Mouse (Mus musculus) CH12.LX (cell line): ENCODE data around the gene Borcs7. TPM values are rescaled to one million over a fixed set of nuclear protein-coding genes. Genes with fewer than 3 reads are reported as not detected.

Experiments
- DNase-seq: peaks from one replicate; pipeline ENCODE4 v3.0.0-alpha.2; 2013; ENCODE audit errors: extremely low read depth
- H3K27ac ChIP-seq: 2 replicates; pipeline ENCODE4 v1.5.1; 2012; ENCODE audit warnings: low read depth, mild to moderate bottlenecking, control low read depth, moderate library complexity; ENCODE audit not compliant: insufficient read depth
- H3K27me3 ChIP-seq: replicated peaks from 2 replicates; pipeline ENCODE3; 2012; ENCODE audit warnings: inconsistent platforms
- H3K36me3 ChIP-seq, 2 experiments: replicated peaks in 1 of 2; 2 replicates each; pipeline versions ENCODE3 to v1.6.1; 2012; ENCODE audit warnings: inconsistent platforms in 1 of 2, low read length in 1 of 2, mild to moderate bottlenecking in 1 of 2, mixed read lengths in 1 of 2, moderate library complexity in 1 of 2; ENCODE audit not compliant: control insufficient read depth in 1 of 2, insufficient read depth in 1 of 2
- H3K4me1 ChIP-seq, 2 experiments: 2 replicates each; pipeline ENCODE4 v1.6.1; 2012; ENCODE audit warnings: inconsistent platforms in 1 of 2, moderate library complexity in 1 of 2; ENCODE audit not compliant: insufficient read depth in 2 of 2, control insufficient read depth in 1 of 2
- H3K4me2 ChIP-seq: 2 replicates; pipeline ENCODE4 v1.6.1; 2012; ENCODE audit warnings: low read depth, mild to moderate bottlenecking, control low read depth; ENCODE audit not compliant: poor library complexity, insufficient read depth, severe bottlenecking
- H3K4me3 ChIP-seq, 3 experiments: fragments of 150-350 bp in 1 of 3; sonication (generic) in 1 of 3; replicated peaks in 1 of 3; 2 replicates each; pipeline versions ENCODE3 to v1.5.1; 2011 to 2012; ENCODE audit warnings: low read depth in 2 of 3, low read length in 2 of 3, mild to moderate bottlenecking in 2 of 3, moderate library complexity in 2 of 3, control low read depth in 1 of 3, improper control_type of control experiment in 1 of 3, inconsistent platforms in 1 of 3, mixed read lengths in 1 of 3; ENCODE audit not compliant: poor library complexity in 1 of 3
- H3K79me2 ChIP-seq: replicated peaks from 2 replicates; pipeline ENCODE4 v1.6.1; 2012; ENCODE audit warnings: mild to moderate bottlenecking, moderate library complexity; ENCODE audit not compliant: control insufficient read depth, poor library complexity, insufficient read depth, severe bottlenecking; ENCODE audit errors: extremely low read depth
- H3K9ac ChIP-seq: 2 replicates; pipeline ENCODE4 v1.6.1; 2012; ENCODE audit warnings: low read depth, mild to moderate bottlenecking, control low read depth, moderate library complexity; ENCODE audit not compliant: insufficient read depth
- H3K9me3 ChIP-seq: replicated peaks from 2 replicates; pipeline ENCODE3; 2012; ENCODE audit warnings: low read length, inconsistent platforms, mixed read lengths
- BHLHE40 ChIP-seq: IDR thresholded peaks from 2 replicates; pipeline ENCODE4 v1.6.1; 2011; ENCODE audit warnings: mild to moderate bottlenecking, low read depth, low read length, improper control_type of control experiment
- CHD2 ChIP-seq: IDR thresholded peaks from 2 replicates; pipeline ENCODE4 v1.6.1; 2011; ENCODE audit warnings: low read length, improper control_type of control experiment
- CTCF ChIP-seq, 2 experiments: IDR thresholded peaks in 1 of 2; conservative IDR thresholded peaks in 1 of 2; 2 replicates each; pipeline ENCODE4 v1.5.1; 2011 to 2012; ENCODE audit warnings: low read depth in 2 of 2, low read length in 2 of 2, improper control_type of control experiment in 1 of 2, inconsistent platforms in 1 of 2, mild to moderate bottlenecking in 1 of 2, moderate library complexity in 1 of 2
- E2F4 ChIP-seq: IDR thresholded peaks from 2 replicates; pipeline ENCODE4 v1.6.1; 2011; ENCODE audit warnings: low read depth, low read length, improper control_type of control experiment; ENCODE audit not compliant: insufficient replicate concordance
- ELF1 ChIP-seq: IDR thresholded peaks from 2 replicates; pipeline ENCODE4 v1.6.1; 2014; ENCODE audit warnings: low read depth, mild to moderate bottlenecking, inconsistent platforms, low read length, improper control_type of control experiment
- EP300 ChIP-seq: IDR thresholded peaks from 2 replicates; pipeline ENCODE4 v1.6.1; 2011; ENCODE audit warnings: low read length, improper control_type of control experiment
- ETS1 ChIP-seq: conservative IDR thresholded peaks from 2 replicates; pipeline ENCODE4 v1.6.1; 2012; ENCODE audit warnings: low read depth, mild to moderate bottlenecking, inconsistent platforms, low read length, improper control_type of control experiment, moderate library complexity
- GABPA ChIP-seq: IDR thresholded peaks from 2 replicates; pipeline ENCODE4 v1.6.1; 2012; ENCODE audit warnings: low read depth, low read length, improper control_type of control experiment, inconsistent platforms; ENCODE audit not compliant: insufficient replicate concordance
- HCFC1 ChIP-seq: IDR thresholded peaks from 2 replicates; pipeline ENCODE4 v1.6.1; 2012; ENCODE audit warnings: low read depth, mild to moderate bottlenecking, inconsistent platforms, low read length, improper control_type of control experiment
- IRF4 ChIP-seq: IDR thresholded peaks from 2 replicates; pipeline ENCODE4 v1.6.1; 2014; ENCODE audit warnings: low read depth, mild to moderate bottlenecking, inconsistent platforms, low read length, improper control_type of control experiment
- KAT2A ChIP-seq: IDR thresholded peaks from 2 replicates; pipeline ENCODE4 v1.6.1; 2012; ENCODE audit warnings: low read length, improper control_type of control experiment, inconsistent platforms; ENCODE audit not compliant: insufficient replicate concordance
- MAX ChIP-seq: IDR thresholded peaks from 2 replicates; pipeline ENCODE4 v1.6.1; 2011; ENCODE audit warnings: low read length, improper control_type of control experiment
- MXI1 ChIP-seq: IDR thresholded peaks from 2 replicates; pipeline ENCODE4 v1.6.1; 2011; ENCODE audit warnings: mild to moderate bottlenecking, low read depth, low read length, improper control_type of control experiment
- NELFE ChIP-seq: IDR thresholded peaks from 2 replicates; pipeline ENCODE4 v1.6.1; 2011; ENCODE audit warnings: low read depth, low read length, improper control_type of control experiment
- PAX5 ChIP-seq: IDR thresholded peaks from 2 replicates; pipeline ENCODE4 v1.6.1; 2012; ENCODE audit warnings: low read length, inconsistent platforms, mixed read lengths
- POLR2A ChIP-seq: IDR thresholded peaks from 2 replicates; pipeline ENCODE4 v1.6.1; 2011; ENCODE audit warnings: low read depth, mild to moderate bottlenecking, improper control_type of control experiment, low read length
- SIN3A ChIP-seq: IDR thresholded peaks from 2 replicates; pipeline ENCODE4 v1.6.1; 2012; ENCODE audit warnings: low read length, improper control_type of control experiment, inconsistent platforms
- TBP ChIP-seq: conservative IDR thresholded peaks from 2 replicates; pipeline ENCODE4 v1.6.1; 2011; ENCODE audit warnings: low read depth, low read length, improper control_type of control experiment
- TCF12 ChIP-seq: IDR thresholded peaks from 2 replicates; pipeline ENCODE4 v1.6.1; 2014; ENCODE audit warnings: low read depth, mild to moderate bottlenecking, inconsistent platforms, low read length, improper control_type of control experiment
- UBTF ChIP-seq: IDR thresholded peaks from 2 replicates; pipeline ENCODE4 v1.6.1; 2012; ENCODE audit warnings: low read depth, mild to moderate bottlenecking, inconsistent platforms, low read length, improper control_type of control experiment, moderate library complexity
- USF2 ChIP-seq: conservative IDR thresholded peaks from 2 replicates; pipeline ENCODE4 v1.6.1; 2011; ENCODE audit warnings: low read depth, low read length, improper control_type of control experiment
- ZNF384 ChIP-seq: IDR thresholded peaks from 2 replicates; pipeline ENCODE4 v1.6.1; 2012; ENCODE audit warnings: low read depth, low read length, improper control_type of control experiment, inconsistent platforms
- dilution Hi-C: fragments of 300-500 bp; cut with MboI; formaldehyde crosslinking; loops from 2 replicates; pipeline ENCODE4 v1.14.3; 2020; ENCODE audit warnings: low sequenced_read_pairs; ENCODE audit not compliant: extremely low pct_unique_long_range_greater_than_20kb, extremely low pct_ligation_motif_present
- in situ Hi-C: fragments of 300-500 bp; cut with MboI; formaldehyde crosslinking; loops from 3 replicates; pipeline ENCODE4 v1.14.3; 2019; ENCODE audit warnings: low sequenced_read_pairs, low pct_ligation_motif_present, low pct_unique_long_range_greater_than_20kb, mixed read lengths
- polyA plus RNA-seq: library from polyadenylated mRNA; unstranded; fragments of >175 nt; gene quantifications from 2 replicates; pipeline ENCODE4 v1.2.1, GENCODE M21; 2012; ENCODE audit warnings: low read depth; ENCODE audit not compliant: insufficient read length
- total RNA-seq, 2 experiments: library from RNA; depleted of rRNA; stranded (reverse); fragments of 300-350 nt in 1 of 2; fragments of >200 nt in 1 of 2; gene quantifications; 2 replicates each; pipeline ENCODE4 v1.2.3; 2012 to 2014

Borcs7 gene
- total and polyA plus RNA-seq, 3 experiments: 6.6 to 14.5 (median 7.6) TPM

DNA sequence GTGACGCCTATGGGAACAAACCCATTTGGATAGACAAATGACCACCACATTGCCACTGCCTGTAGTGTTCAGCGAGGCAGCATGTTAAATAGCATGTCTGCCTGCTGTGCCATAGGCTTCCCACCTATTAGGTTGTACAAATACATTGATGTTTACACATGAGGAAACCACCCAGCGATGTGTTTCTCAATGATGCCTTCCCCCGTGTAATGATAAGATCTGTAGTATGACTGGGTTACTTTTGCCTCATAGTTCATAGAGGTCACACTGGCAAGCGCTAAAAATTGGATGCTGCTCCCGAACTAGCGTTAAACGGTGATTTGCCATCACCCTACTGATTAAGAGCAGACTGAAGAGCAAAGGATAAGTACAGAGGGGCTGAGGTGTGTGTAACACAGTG lies 27.5 kb upstream of the Borcs7 start:
- H3K36me3 ChIP-seq: peaks cover 0 to 6% of the 10 kb centered on the region in 2 experiments
- no peaks in the 10 kb centered on the region for H3K27me3 ChIP-seq
- H3K9ac ChIP-seq: no peak overlapping the region
- H3K4me1 ChIP-seq: no peaks in the 10 kb centered on the region
- in situ Hi-C loops: no loop called here
- H3K9me3 ChIP-seq: peaks cover 2% of the 10 kb centered on the region
- no peak overlapping the region for H3K4me2 ChIP-seq
- H3K79me2 ChIP-seq: no peaks in the 10 kb centered on the region
- no peak for TF ChIP-seq HCFC1
- TF ChIP-seq POLR2A: no peak
- TF ChIP-seq MAX: no peak
- no peak for TF ChIP-seq TBP
- TF ChIP-seq CHD2: no peak
- TF ChIP-seq ZNF384: no peak
- no peak for TF ChIP-seq USF2
- TF ChIP-seq SIN3A: no peak
- dilution Hi-C loops: no loop called here
- no peak for DNase-seq
- H3K4me3 ChIP-seq: no peak overlapping the region
- H3K27ac ChIP-seq: no peak overlapping the region

DNA sequence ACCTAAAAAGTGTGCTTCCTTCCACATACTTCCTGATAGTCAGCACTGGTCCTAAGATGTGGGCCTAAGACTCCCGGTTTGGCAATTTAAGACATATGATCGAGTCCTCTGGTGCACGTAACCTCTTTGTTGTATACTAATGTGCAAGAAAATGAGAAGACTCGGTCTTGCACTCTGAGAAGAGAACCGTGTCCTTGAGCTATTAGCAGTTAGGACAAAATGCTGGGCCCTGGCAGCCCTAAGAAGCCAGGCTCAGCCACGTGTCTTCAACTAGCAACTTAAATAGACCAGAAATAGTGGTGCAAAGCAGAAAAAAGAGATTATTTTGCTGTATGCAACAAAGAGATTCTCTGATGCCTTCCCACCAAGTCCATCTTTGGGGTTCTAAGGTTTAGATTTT lies 26.9 kb upstream of the Borcs7 start:
- no peak for DNase-seq
- no peak overlapping the region for H3K4me3 ChIP-seq
- no peaks in the 10 kb centered on the region for H3K27me3 ChIP-seq
- H3K4me1 ChIP-seq: no peaks in the 10 kb centered on the region
- dilution Hi-C loops (no loop called here), in situ Hi-C loops (no loop called here)
- peaks cover 0 to 5% of the 10 kb centered on the region in 2 experiments for H3K36me3 ChIP-seq
- H3K27ac ChIP-seq: no peak overlapping the region
- TF ChIP-seq EP300 (no peak), CTCF (conservative IDR thresholded peaks at IDR 0.05 in 1 of 2, IDR thresholded peaks at IDR 0.05 in 1 of 2; ENCODE audit: low read depth in 2 of 2, low read length in 2 of 2) (no peak), E2F4 (no peak), TCF12 (no peak), CHD2 (no peak), KAT2A (no peak), ZNF384 (no peak), POLR2A (no peak), UBTF (no peak), USF2 (no peak), MXI1 (no peak), ETS1 (no peak), NELFE (no peak), GABPA (no peak), BHLHE40 (no peak), HCFC1 (no peak), TBP (no peak), IRF4 (no peak), ELF1 (no peak), PAX5 (no peak)
- H3K9ac ChIP-seq: no peak overlapping the region
- no peaks in the 10 kb centered on the region for H3K79me2 ChIP-seq
- H3K4me2 ChIP-seq: no peak overlapping the region
- H3K9me3 ChIP-seq: no peaks in the 10 kb centered on the region
